Mouse (Mus musculus): Measurements from ENCODE around the gene Vgll4.

DNA sequence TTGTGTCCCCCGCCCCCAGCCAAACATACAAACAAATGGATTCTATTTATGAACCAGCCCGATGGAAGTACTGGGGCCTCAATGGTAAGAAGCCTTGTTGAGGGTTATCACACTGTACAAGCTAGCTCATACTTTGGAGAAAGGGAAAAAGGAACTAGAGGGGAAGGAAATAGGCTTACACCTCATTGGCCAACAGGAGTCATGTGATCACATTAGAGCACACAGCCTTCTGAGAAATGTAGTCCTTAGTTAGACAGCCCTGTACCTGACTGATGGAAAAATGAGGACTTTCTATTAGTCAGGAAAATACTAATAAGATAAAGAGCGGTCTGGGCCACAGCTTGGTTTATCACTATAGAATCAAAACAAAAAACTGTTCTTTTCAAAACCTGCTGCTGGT lies 138.0 kb downstream of the Vgll4 start:
- TF ChIP-seq CTCF (conservative IDR thresholded peaks at IDR 0.05 in 1 of 2, IDR thresholded peaks at IDR 0.05 in 1 of 2; ENCODE audit: low read depth in 2 of 2, low read length in 2 of 2) (no peak), ZC3H11A (IDR thresholded peaks at IDR 0.05; ENCODE audit: low read depth, low read length) (no peak), ETS1 (conservative IDR thresholded peaks at IDR 0.05; ENCODE audit: low read depth, low read length) (no peak), POLR2A (IDR thresholded peaks at IDR 0.05; ENCODE audit: low read depth, low read length) (no peak), JUN (IDR thresholded peaks at IDR 0.05; ENCODE audit: insufficient read depth, low read depth, low read length) (no peak)

All from CH12.LX (cell line).